Mouse (Mus musculus) spleen, adult 2 months (tissue): ENCODE results near the gene Dmrtc2. TPM values are rescaled to one million over a fixed set of nuclear protein-coding genes. Genes with fewer than 3 reads are reported as not detected.
"Not testable (repeated sequence)": the region's sequence is repeated elsewhere in the genome, so short reads cannot be mapped to it uniquely, and the experiment has no call there.

Experiments
- DNase-seq, 2 experiments: peaks; one replicate each; pipeline versions ENCODE4 v3.0.0 to v3.0.0-alpha.2; 2012 to 2021; ENCODE audit warnings: low spot score in 2 of 2, low read depth in 1 of 2
- H3K27ac ChIP-seq: fragments of 200-500 bp; 2 replicates; pipeline ENCODE4 v1.5.1; 2012; ENCODE audit warnings: low read length, inconsistent platforms; ENCODE audit not compliant: insufficient read depth
- H3K27me3 ChIP-seq: fragments of 200-500 bp; 2 replicates; pipeline ENCODE4 v1.6.1; 2012; ENCODE audit warnings: mild to moderate bottlenecking, moderate library complexity, low read length, inconsistent platforms; ENCODE audit not compliant: control insufficient read depth, insufficient read depth
- H3K36me3 ChIP-seq: fragments of 200-500 bp; 2 replicates; pipeline ENCODE4 v1.6.1; 2012; ENCODE audit warnings: mild to moderate bottlenecking, low read length, inconsistent platforms; ENCODE audit not compliant: control insufficient read depth, insufficient read depth
- H3K4me1 ChIP-seq: fragments of 200-500 bp; 2 replicates; pipeline ENCODE4 v1.6.1; 2011; ENCODE audit warnings: inconsistent platforms; ENCODE audit not compliant: control insufficient read depth, insufficient read depth, insufficient read length
- H3K4me3 ChIP-seq: fragments of 200-500 bp; 2 replicates; pipeline ENCODE4 v1.5.1; 2011; ENCODE audit warnings: mild to moderate bottlenecking, inconsistent platforms; ENCODE audit not compliant: insufficient read depth, insufficient read length; ENCODE audit errors: extremely low read depth
- CTCF ChIP-seq: fragments of 200-500 bp; IDR thresholded peaks from 2 replicates; pipeline ENCODE4 v1.5.1; 2011; ENCODE audit warnings: mild to moderate bottlenecking, inconsistent platforms; ENCODE audit not compliant: insufficient read depth, insufficient read length, insufficient replicate concordance; ENCODE audit errors: extremely low read depth
- POLR2A ChIP-seq: fragments of 200-500 bp; IDR thresholded peaks from 2 replicates; pipeline ENCODE4 v1.6.1; 2011; ENCODE audit warnings: low read depth, low read length, inconsistent platforms
- WGBS: fragments of 180-500 bp; shearing (Covaris S2); methylation state at CpG from one replicate; pipeline ENCODE4 v1.1.7; 2018; 5-methylcytosine and 5-hydroxymethylcytosine counted together
- polyA plus RNA-seq: library from polyadenylated mRNA; depleted of rRNA; stranded (reverse); fragments of >200 nt; gene quantifications from 2 replicates; pipeline ENCODE4 v1.2.3, GENCODE M21; 2012

Dmrtc2 gene
- polyA plus RNA-seq, 1 experiment: not detected

DNA sequence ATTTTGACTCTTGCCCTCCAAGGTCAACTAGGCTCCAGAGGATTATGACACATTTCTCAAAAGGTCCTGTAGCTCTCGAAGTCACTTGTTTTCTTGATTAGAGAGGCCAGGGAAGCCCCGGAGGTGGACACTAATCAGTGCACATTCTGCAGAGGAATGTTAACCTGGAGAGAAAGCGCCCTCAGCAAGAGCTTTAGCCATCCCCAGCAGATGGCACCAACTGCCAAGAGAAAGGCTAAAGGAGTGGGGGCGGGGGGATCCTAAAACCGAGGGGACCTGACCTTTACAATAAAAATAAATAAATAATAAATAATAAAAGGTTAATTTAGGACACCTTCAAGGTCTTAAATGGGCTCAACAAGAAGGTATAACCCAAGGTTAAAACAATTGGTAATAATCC, 25.7 kb upstream of the Dmrtc2 start:
- Histone ChIP-seq H3K4me3 (no peak overlapping the region), H3K36me3 (no peaks in the 10 kb centered on the region), H3K4me1 (peaks cover 5% of the 10 kb centered on the region; the same call in 1 of the 2 replicates), H3K27me3 (no peaks in the 10 kb centered on the region), H3K27ac (no peak overlapping the region)
- DNase-seq: no peak
- no peak for TF ChIP-seq POLR2A
- TF ChIP-seq CTCF: no peak
- WGBS: 67% methylated on average over 5 of the region's 5 CpGs

DNA sequence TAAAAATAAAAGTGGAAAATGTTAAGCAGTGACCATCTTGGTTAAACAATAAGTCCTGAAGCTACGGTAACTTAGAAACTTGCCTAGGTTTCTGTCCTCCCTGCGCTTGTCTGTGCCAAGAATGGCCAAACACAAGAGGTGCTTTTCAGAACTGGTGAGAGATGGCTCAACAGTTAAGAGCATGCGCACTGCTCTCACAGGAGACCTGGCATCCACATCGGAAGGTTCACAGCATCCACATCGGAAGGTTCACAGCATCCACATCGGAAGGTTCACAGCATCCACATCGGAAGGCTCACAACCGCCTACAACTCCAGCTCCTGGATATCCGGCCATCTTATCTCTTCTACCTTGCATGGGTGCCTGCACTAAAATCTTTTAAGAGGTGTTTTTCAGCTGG, 24.7 kb upstream of the Dmrtc2 start:
- Histone ChIP-seq H3K4me3 (no peak overlapping the region), H3K36me3 (no peaks in the 10 kb centered on the region), H3K27me3 (no peaks in the 10 kb centered on the region), H3K4me1 (no peaks in the 10 kb centered on the region), H3K27ac (no peak overlapping the region)
- 88% methylated on average over 9 of the region's 9 CpGs for WGBS
- DNase-seq: no peak
- no peak for TF ChIP-seq POLR2A
- TF ChIP-seq CTCF: no peak

DNA sequence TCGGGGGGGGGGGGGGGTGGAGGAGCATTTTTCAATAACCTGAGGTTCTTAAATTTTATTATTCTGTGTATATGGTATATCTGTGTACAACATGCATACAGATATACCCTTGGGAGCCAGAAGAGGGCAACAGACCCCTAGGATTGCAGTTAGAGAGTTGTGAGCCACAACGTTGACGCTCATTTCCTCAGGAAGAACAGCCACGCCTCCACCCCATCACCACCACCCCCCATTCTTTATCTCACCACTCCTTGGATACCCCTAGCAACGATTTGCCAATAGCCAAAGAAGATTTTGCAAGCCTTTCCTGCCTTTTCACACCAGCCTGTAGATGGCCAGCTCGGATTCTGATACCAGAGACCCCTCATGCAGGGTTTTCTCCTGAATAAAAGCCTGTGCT, 24.1 kb upstream of the Dmrtc2 start:
- Histone ChIP-seq H3K27ac (no peak overlapping the region), H3K4me3 (no peak overlapping the region), H3K36me3 (no peaks in the 10 kb centered on the region), H3K27me3 (no peaks in the 10 kb centered on the region), H3K4me1 (no peaks in the 10 kb centered on the region; the same call in 1 of the 2 replicates)
- TF ChIP-seq CTCF (no peak), POLR2A (no peak)
- peak in 1 of 2 experiments; percentile 18 for DNase-seq
- 11% methylated on average over 6 of the region's 6 CpGs for WGBS

DNA sequence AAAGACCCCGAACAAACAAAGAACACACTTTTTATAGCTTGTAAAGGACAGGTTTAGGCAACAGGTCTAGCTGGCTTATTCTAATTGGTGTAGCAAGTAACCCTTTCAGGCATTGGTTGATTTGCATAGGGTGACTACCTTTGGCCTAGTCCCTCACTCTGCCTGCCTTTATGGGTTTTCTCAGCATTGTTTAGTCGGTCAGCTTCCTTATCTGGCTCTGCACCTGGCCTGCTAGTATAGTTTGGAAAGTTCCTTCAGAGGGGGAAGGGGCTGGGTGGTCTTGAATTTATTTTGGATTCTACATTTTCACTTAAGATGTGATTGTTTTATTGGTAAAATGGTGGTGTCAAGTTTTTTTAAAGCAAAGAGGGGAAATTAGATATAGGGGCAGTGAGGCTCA, 23.3 kb upstream of the Dmrtc2 start:
- WGBS: 46% methylated on average over 2 of the region's 2 CpGs
- not testable (repeated sequence) for H3K4me1 ChIP-seq, H3K27ac ChIP-seq, H3K36me3 ChIP-seq, H3K4me3 ChIP-seq, DNase-seq, H3K27me3 ChIP-seq

- DNase-seq: no peak
- no peak overlapping the region for H3K27ac ChIP-seq
- no peaks in the 10 kb centered on the region for H3K27me3 ChIP-seq
- no peak for TF ChIP-seq POLR2A
- TF ChIP-seq CTCF: no peak
- H3K4me3 ChIP-seq: no peak overlapping the region
- H3K36me3 ChIP-seq: no peaks in the 10 kb centered on the region
- 51% methylated on average over 5 of the region's 5 CpGs for WGBS
- H3K4me1 ChIP-seq: no peaks in the 10 kb centered on the region; the same call in 1 of the 2 replicates
Observed at GRCm38 (mm10) chr7:24850162-24850561, 19.7 kb upstream of the Dmrtc2 start.

DNA sequence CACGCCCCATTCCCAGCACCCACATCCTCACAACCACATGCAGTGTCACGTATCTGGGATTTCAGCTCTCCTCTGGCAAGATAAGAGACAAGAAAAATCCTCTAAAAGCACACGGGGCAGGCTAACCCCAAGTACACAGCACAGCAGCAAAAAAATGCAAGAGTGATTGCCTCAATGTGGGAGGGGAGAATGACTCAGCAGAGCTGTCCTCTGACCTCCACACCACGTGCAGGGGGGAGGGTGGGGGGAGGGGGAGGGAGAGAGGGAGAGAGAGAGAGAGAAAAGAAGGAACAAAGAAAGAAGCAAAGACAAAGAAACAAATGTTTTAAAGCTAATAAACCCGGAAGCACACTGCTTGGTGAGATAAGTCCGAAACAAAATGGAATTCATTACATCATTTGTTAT, 19.0 kb upstream of the Dmrtc2 start:
- no peak for TF ChIP-seq CTCF
- TF ChIP-seq POLR2A: no peak
- Histone ChIP-seq H3K4me1 (no peaks in the 10 kb centered on the region; the same call in 1 of the 2 replicates), H3K4me3 (no peak overlapping the region), H3K36me3 (no peaks in the 10 kb centered on the region), H3K27ac (no peak overlapping the region), H3K27me3 (no peaks in the 10 kb centered on the region)
- no peak for DNase-seq
- WGBS: 19% methylated on average over 6 of the region's 6 CpGs

DNA sequence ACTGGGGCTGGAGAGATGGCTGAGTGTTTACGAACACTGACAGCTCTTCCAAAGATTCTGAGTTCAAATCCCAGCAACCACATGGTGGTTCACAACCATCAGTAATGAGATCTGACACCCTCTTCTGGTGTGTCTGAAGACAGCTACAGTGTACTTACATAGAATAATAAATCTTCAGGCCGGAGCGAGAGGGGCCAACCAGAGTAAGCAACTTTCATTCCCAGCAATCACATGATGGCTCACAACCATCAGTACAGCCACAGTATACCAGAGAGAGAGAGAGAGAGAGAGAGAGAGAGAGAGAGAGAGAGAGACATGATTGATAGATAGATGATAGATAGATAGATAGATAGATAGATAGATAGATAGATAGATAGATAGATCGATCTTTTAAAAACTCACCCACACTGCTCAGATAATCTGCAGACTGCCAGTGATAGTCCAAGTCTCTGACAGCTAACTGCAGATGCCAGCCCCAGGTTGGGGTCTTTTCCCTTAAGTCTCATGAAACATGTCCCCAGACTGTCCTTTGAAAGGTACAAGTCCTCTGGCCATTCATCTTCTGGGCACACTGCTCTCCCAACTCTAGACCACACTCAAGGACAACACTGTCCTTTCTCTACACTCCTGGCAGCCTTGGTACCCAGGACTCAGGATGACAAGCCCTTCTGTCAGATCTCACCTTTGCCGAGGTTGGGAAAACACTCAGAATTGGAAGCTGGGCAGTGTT, 18.1 kb upstream of the Dmrtc2 start:
- Histone ChIP-seq H3K27me3 (no peaks in the 10 kb centered on the region), H3K36me3 (no peaks in the 10 kb centered on the region), H3K27ac (no peak overlapping the region), H3K4me1 (no peaks in the 10 kb centered on the region; the same call in 1 of the 2 replicates), H3K4me3 (no peak overlapping the region)
- 93% methylated on average over 5 of the region's 5 CpGs for WGBS
- DNase-seq: no peak
- TF ChIP-seq CTCF: no peak
- TF ChIP-seq POLR2A: no peak
